Comparison of ENCODE assay signal across 14 mouse cellular contexts in genomic region chr7:130471045-130471444, GRCm38 (mm10).
"Had no signal": no experiment of that assay in that cellular context is flagged by ENCODE, and none has a peak within 500 bp of the region (broad histone marks: within the 10 kb centered on the region; RNA-seq: fewer than 3 reads in every experiment).

No protein-coding gene starts in this region.

- H3K4me3 ChIP-seq: kidney, embryonic 15.5 days; limb, embryonic 15.5 days; liver, embryonic 12.5 days; midbrain, embryonic 12.5 days had no signal

- ATAC-seq: liver, embryonic 12.5 days had no signal

- H3K4me2 ChIP-seq: kidney, embryonic 15.5 days; limb, embryonic 15.5 days; liver, embryonic 12.5 days; lung, embryonic 14.5 days; midbrain, embryonic 12.5 days had no signal

- H3K36me3 ChIP-seq: limb, embryonic 15.5 days had no signal

- DNase-seq: kidney, adult 2 months; kidney, postnatal 14 days; layer of hippocampus, adult 9-11 months; layer of hippocampus, postnatal 36 days; lung, embryonic 14.5 days; lung, postnatal 10 days; lung, postnatal 4 days; right cerebral cortex, adult 18-20 months; thymus, adult 18-20 months; thymus, postnatal 14 days had no signal

- H3K4me1 ChIP-seq: limb, embryonic 15.5 days; liver, embryonic 12.5 days had no signal

- H3K27me3 ChIP-seq: kidney, embryonic 15.5 days; limb, embryonic 15.5 days; liver, embryonic 12.5 days had no signal

- H3K9me3 ChIP-seq: kidney, embryonic 15.5 days; limb, embryonic 15.5 days; liver, embryonic 12.5 days; midbrain, embryonic 12.5 days had no signal

- H3K9ac ChIP-seq: kidney, embryonic 15.5 days; limb, embryonic 15.5 days; liver, embryonic 12.5 days; lung, embryonic 14.5 days; midbrain, embryonic 12.5 days had no signal

- H3K27ac ChIP-seq: kidney, embryonic 15.5 days; limb, embryonic 15.5 days; liver, embryonic 12.5 days; midbrain, embryonic 12.5 days had no signal
